Mouse (Mus musculus) B cell, adult (primary cell): ENCODE measurements around the gene Rabggtb. TPM values are rescaled to one million over a fixed set of nuclear protein-coding genes. Genes with fewer than 3 reads are reported as not detected.

Source experiments
- total RNA-seq: library from RNA; stranded (reverse); gene quantifications from 4 replicates; pipeline ENCODE4 v1.2.4, GENCODE M21; 2023; ENCODE audit not compliant: inconsistent age

The Rabggtb gene
- 62.2 to 71.3 TPM (median 67.6 TPM) in 4 replicates for total RNA-seq

GRCm38 (mm10) chr3:153912546-153913509 lies at the start of gene Rabggtb:
Rabggtb (minus strand) TSS chr3:153913009.

GRCm38 (mm10) chr3:153944335-153944990 lies 31.7 kb upstream of the Rabggtb start, which contains the start of gene Acadm:
Acadm (minus strand) TSS chr3:153944632.

GRCm38 (mm10) chr3:153906136-153906871 lies 6.5 kb downstream of the Rabggtb start, which contains the start of gene Msh4:
Msh4 (minus strand) TSS chr3:153906138.

Other genes with a start within 250 kb of the Rabggtb start
- gene St6galnac3, start 187.8 kb downstream of the Rabggtb start, total RNA-seq = 9.4 to 13.0 TPM (median 11.0 TPM) in 4 replicates
- not detected in 4 replicates for gene Asb17, start 68.8 kb downstream of the Rabggtb start, total RNA-seq
- gene Msh4, start 6.9 kb downstream of the Rabggtb start, total RNA-seq = 0.16 to 0.42 TPM (median 0.26 TPM) in 4 replicates
- gene Acadm, start 31.6 kb upstream of the Rabggtb start, total RNA-seq = 44.0 to 59.3 TPM (median 50.3 TPM) in 4 replicates
- gene Slc44a5, start 60.4 kb upstream of the Rabggtb start, total RNA-seq = not detected in 4 replicates